Mouse (Mus musculus): ENCODE results near the gene Morc3.
"Not testable (repeated sequence)": the region's sequence is repeated elsewhere in the genome, so short reads cannot be mapped to it uniquely, and the experiment has no call there.

DNA sequence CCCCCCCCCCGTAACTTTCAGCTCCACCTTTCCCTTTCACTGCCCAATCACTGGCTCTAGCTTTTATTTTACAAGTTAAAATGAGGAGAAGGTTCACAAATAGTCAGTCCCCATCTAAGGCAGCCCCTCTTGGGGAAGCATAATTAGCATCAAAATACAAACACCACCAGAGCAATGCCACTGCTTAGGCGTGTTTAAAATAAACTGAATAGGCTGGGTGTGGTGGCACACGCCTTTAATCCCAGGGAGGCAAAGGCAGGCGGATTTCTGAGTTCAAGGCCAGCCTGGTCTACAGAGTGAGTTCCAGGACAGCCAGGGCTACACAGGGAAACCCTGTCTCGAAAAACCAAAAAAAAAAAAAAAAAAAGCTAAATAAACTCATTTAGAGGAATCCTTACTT lies 5.4 kb upstream of the Morc3 start:
- not testable (repeated sequence) for TF ChIP-seq CTCF, EP300 (IDR thresholded peaks at IDR 0.05; ENCODE audit: low read depth)

Measured in liver, embryonic 14.5 days (tissue).